Mouse (Mus musculus) intestine, postnatal 0 days (tissue): Measurements from ENCODE around the gene Kcp. TPM values are rescaled to one million over a fixed set of nuclear protein-coding genes. Genes with fewer than 3 reads are reported as not detected.

ENCODE experiments used
- ATAC-seq: fragments of 200-750 bp; cut with Nextera tagmentation; 2 replicates; pipeline ENCODE4 v1.8.0; 2017; ENCODE audit warnings: mild to moderate bottlenecking, moderate TSS enrichment, moderate library complexity
- H3K27ac ChIP-seq: fragments of 300-500 bp; sonication (generic); 2 replicates; pipeline ENCODE4 v1.5.1; 2014; ENCODE audit warnings: mild to moderate bottlenecking, low read depth, low read length, moderate library complexity
- H3K27me3 ChIP-seq: fragments of 300-500 bp; sonication (generic); replicated peaks from 2 replicates; pipeline ENCODE4 v1.6.1; 2014; ENCODE audit warnings: low read length, mixed read lengths; ENCODE audit not compliant: control insufficient read depth, insufficient read depth
- H3K36me3 ChIP-seq: fragments of 300-500 bp; sonication (generic); 2 replicates; pipeline ENCODE4 v1.6.1; 2014; ENCODE audit warnings: mild to moderate bottlenecking, moderate library complexity; ENCODE audit not compliant: control insufficient read depth, insufficient read depth
- H3K4me1 ChIP-seq: fragments of 300-500 bp; sonication (generic); replicated peaks from 2 replicates; pipeline ENCODE4 v1.6.1; 2014; ENCODE audit warnings: antibody characterized with exemption, low read length, mixed read lengths; ENCODE audit not compliant: control insufficient read depth, insufficient read depth
- H3K4me2 ChIP-seq: fragments of 300-500 bp; sonication (generic); replicated peaks from 2 replicates; pipeline ENCODE4 v1.6.1; 2014; ENCODE audit warnings: low read depth, mild to moderate bottlenecking, moderate library complexity
- H3K4me3 ChIP-seq: fragments of 300-500 bp; sonication (generic); 2 replicates; pipeline ENCODE4 v1.5.1; 2014; ENCODE audit warnings: low read depth, low read length
- H3K9ac ChIP-seq: fragments of 300-500 bp; sonication (generic); 2 replicates; pipeline ENCODE4 v1.6.1; 2014; ENCODE audit warnings: mild to moderate bottlenecking, low read depth, low read length
- H3K9me3 ChIP-seq: fragments of 300-500 bp; sonication (generic); 2 replicates; pipeline ENCODE4 v1.6.1; 2016; ENCODE audit warnings: mixed run types; ENCODE audit not compliant: control insufficient read depth
- CTCF ChIP-seq: sonication (generic); IDR thresholded peaks from 2 replicates; pipeline ENCODE4 v1.5.1; 2016; ENCODE audit warnings: low read depth, mild to moderate bottlenecking, control low read depth, antibody characterized with exemption, moderate library complexity
- WGBS: fragments of 180-500 bp; shearing (Covaris S2); extraction: QIAGEN DNeasy Blood & Tissue Kit; methylation state at CpG from one replicate; pipeline ENCODE4 v1.1.7; 2014; 5-methylcytosine and 5-hydroxymethylcytosine counted together
- polyA plus RNA-seq: library from polyadenylated mRNA; unstranded; fragments of >200 nt; fragmentation: Nextera tagmentation; extraction: Ambion mirVana; gene quantifications from 2 replicates; pipeline ENCODE4 v1.2.1, GENCODE M21; 2015

Gene Kcp
- polyA plus RNA-seq, 1 experiment from 2014 or later = 2.7 TPM

DNA sequence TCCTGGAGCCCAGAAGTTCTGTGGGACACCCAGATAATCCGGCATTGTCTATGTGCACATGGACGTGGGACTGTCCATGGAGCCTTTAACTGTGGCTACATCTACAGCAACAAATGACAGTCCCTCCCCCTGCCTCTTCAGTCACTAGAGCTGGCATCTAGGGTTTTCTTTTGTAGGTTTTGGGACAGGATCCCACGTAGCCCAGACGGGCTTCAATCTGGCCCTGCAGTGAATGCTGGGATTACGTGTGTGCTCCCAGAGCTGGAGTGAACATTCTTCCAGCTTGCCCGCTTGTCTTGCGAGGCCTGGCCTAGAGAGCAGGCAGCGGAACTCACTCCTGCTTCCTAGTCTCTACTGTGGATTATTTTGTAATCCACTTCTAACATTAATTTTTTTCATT is 82.6 kb downstream of the Kcp start:
- no peaks in the 10 kb centered on the region for H3K9me3 ChIP-seq
- no peak overlapping the region for H3K4me3 ChIP-seq
- WGBS = 88% methylated on average over 8 of the region's 8 CpGs
- no peaks in the 10 kb centered on the region for H3K27me3 ChIP-seq
- no peaks in the 10 kb centered on the region for H3K4me1 ChIP-seq
- no peak overlapping the region for H3K9ac ChIP-seq
- no peak for ATAC-seq
- no peak overlapping the region for H3K27ac ChIP-seq
- TF ChIP-seq CTCF = no peak
- no peaks in the 10 kb centered on the region for H3K36me3 ChIP-seq
- H3K4me2 ChIP-seq = no peak overlapping the region

Other genes with a start within 250 kb of the Kcp start
- 20.7 and 27.2 TPM in 2 replicates for gene Hilpda, start 235.5 kb downstream of the Kcp start, polyA plus RNA-seq
- gene Fam71f2, start 228.4 kb downstream of the Kcp start, polyA plus RNA-seq = not detected in 2 replicates
- not detected in 2 replicates for gene Fam71f1, start 188.8 kb downstream of the Kcp start, polyA plus RNA-seq
- 126 and 134 TPM in 2 replicates for gene Calu, start 159.9 kb downstream of the Kcp start, polyA plus RNA-seq
- 0.13 and 0.21 TPM in 2 replicates for gene Opn1sw, start 119.5 kb downstream of the Kcp start, polyA plus RNA-seq
- 3.3 and 4.0 TPM in 2 replicates for gene Ccdc136, start 111.6 kb downstream of the Kcp start, polyA plus RNA-seq
- gene Flnc, start 74.7 kb downstream of the Kcp start, polyA plus RNA-seq = 3.5 and 3.8 TPM in 2 replicates
- gene Atp6v1f, start 40.2 kb downstream of the Kcp start, polyA plus RNA-seq = 438 and 439 TPM in 2 replicates
- not detected in 2 replicates for gene Atp6v1fnb, start 36.5 kb downstream of the Kcp start, polyA plus RNA-seq
- 4.2 and 4.3 TPM in 2 replicates for gene Irf5, start 18.7 kb upstream of the Kcp start, polyA plus RNA-seq
- gene Tnpo3, start 101.9 kb upstream of the Kcp start, polyA plus RNA-seq = 28.1 and 28.5 TPM in 2 replicates
- 0.84 and 1.0 TPM in 2 replicates for gene Tspan33, start 186.3 kb upstream of the Kcp start, polyA plus RNA-seq
- gene Smo, start 227.6 kb upstream of the Kcp start, polyA plus RNA-seq = 7.1 and 7.4 TPM in 2 replicates